Mouse (Mus musculus) stomach, postnatal 0 days (tissue): ENCODE results near the gene Ramp1.

ENCODE experiments used
- CTCF ChIP-seq: IDR thresholded peaks from 2 replicates; pipeline ENCODE4 v1.5.1; 2016; ENCODE audit warnings: antibody characterized with exemption, low read depth, mild to moderate bottlenecking, moderate library complexity
- EP300 ChIP-seq: optimal IDR thresholded peaks from 2 replicates; pipeline ENCODE3; 2016; ENCODE audit warnings: antibody characterized with exemption

DNA sequence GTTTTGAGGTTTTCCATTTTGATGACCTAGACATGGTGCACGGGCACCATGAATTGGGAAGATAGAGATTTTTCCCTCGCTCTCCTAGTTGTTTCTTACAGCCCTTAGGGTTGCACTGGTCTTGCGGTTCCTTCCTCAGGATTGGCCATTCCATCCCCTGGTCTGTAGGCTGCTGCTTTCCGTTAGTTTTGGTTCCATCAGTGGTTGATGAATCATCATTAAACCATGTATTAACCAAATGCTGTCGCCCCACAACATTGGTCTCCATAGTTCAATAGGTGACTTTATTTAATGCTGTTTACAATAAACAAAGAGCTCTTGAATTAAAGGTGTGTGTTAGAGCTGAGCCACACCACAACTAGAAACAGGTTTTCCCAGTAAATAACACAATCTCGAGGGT is 58.1 kb downstream of the Ramp1 start:
- TF ChIP-seq EP300, result no peak
- no peak for TF ChIP-seq CTCF
